Mouse (Mus musculus): Measurements from ENCODE around the gene Plch2.

- TF ChIP-seq GATA1 (IDR thresholded peaks at IDR 0.05; ENCODE audit: low read length): no peak
- no peak for TF ChIP-seq TAL1 (IDR thresholded peaks at IDR 0.05; ENCODE audit: low read length)
These were observed 19.2 kb upstream of the Plch2 start for GRCm38 (mm10) chr4:155075813-155076212.

All from erythroblast, embryonic 14.5 days (primary cell).